Mouse (Mus musculus) hindbrain, embryonic 14.5 days (tissue): Measurements from ENCODE around the gene Cacng3. TPM values are rescaled to one million over a fixed set of nuclear protein-coding genes. Genes with fewer than 3 reads are reported as not detected.

Experiments
- ATAC-seq: fragments of 200-750 bp; cut with Nextera tagmentation; 2 replicates; pipeline ENCODE4 v1.8.0; 2017; ENCODE audit warnings: moderate number of reproducible peaks, mild to moderate bottlenecking, moderate TSS enrichment, moderate library complexity; ENCODE audit not compliant: low FRiP score
- DNase-seq: peaks from one replicate; pipeline ENCODE4 v3.0.0-alpha.2; 2015; ENCODE audit warnings: low spot score
- H3K27ac ChIP-seq: fragments of 300-500 bp; sonication (generic); 2 replicates; pipeline ENCODE4 v1.5.1; 2014; ENCODE audit warnings: mild to moderate bottlenecking, moderate library complexity
- H3K27me3 ChIP-seq: fragments of 300-500 bp; sonication (generic); 2 replicates; pipeline ENCODE4 v1.6.1; 2014; ENCODE audit warnings: mild to moderate bottlenecking, low read length, mixed read lengths; ENCODE audit not compliant: control insufficient read depth, insufficient read depth
- H3K36me3 ChIP-seq: fragments of 300-500 bp; sonication (generic); replicated peaks from 2 replicates; pipeline ENCODE4 v1.6.1; 2014; ENCODE audit not compliant: control insufficient read depth, insufficient read depth
- H3K4me1 ChIP-seq: fragments of 300-500 bp; sonication (generic); replicated peaks from 2 replicates; pipeline ENCODE4 v1.6.1; 2014; ENCODE audit warnings: antibody characterized with exemption, low read length, mixed read lengths; ENCODE audit not compliant: control insufficient read depth, insufficient read depth
- H3K4me2 ChIP-seq: fragments of 300-500 bp; sonication (generic); replicated peaks from 2 replicates; pipeline ENCODE4 v1.6.1; 2014; ENCODE audit warnings: mild to moderate bottlenecking, moderate library complexity
- H3K4me3 ChIP-seq: fragments of 300-500 bp; sonication (generic); replicated peaks from 2 replicates; pipeline ENCODE4 v1.5.1; 2014; ENCODE audit warnings: mild to moderate bottlenecking, low read length
- H3K9ac ChIP-seq: fragments of 300-500 bp; sonication (generic); 2 replicates; pipeline ENCODE4 v1.6.1; 2014
- H3K9me3 ChIP-seq: fragments of 300-500 bp; sonication (generic); 2 replicates; pipeline ENCODE4 v1.6.1; 2016; ENCODE audit warnings: low read length; ENCODE audit not compliant: control insufficient read depth
- WGBS: fragments of 180-500 bp; shearing (Covaris S2); extraction: QIAGEN DNeasy Blood & Tissue Kit; methylation state at CpG from one replicate; pipeline ENCODE4 v1.1.7; 2014; 5-methylcytosine and 5-hydroxymethylcytosine counted together
- polyA plus RNA-seq: library from polyadenylated mRNA; unstranded; fragments of >200 nt; fragmentation: Nextera tagmentation; extraction: Ambion mirVana; gene quantifications from 2 replicates; pipeline ENCODE4 v1.2.1, GENCODE M21; 2014

The Cacng3 gene
- polyA plus RNA-seq, 1 experiment from 2014 or later = 22.1 TPM

- 87% methylated on average over 2 of the region's 2 CpGs for WGBS
- Histone ChIP-seq H3K9me3 (no peaks in the 10 kb centered on the region), H3K4me2 (no peak overlapping the region), H3K4me1 (no peaks in the 10 kb centered on the region), H3K4me3 (no peak overlapping the region), H3K36me3 (no peaks in the 10 kb centered on the region), H3K27ac (no peak overlapping the region), H3K27me3 (no peaks in the 10 kb centered on the region), H3K9ac (no peak overlapping the region)
- ATAC-seq (no peak), DNase-seq (no peak)
Measured at GRCm38 (mm10) chr7:122740663-122741062, 70.4 kb downstream of the Cacng3 start.

GRCm38 (mm10) chr7:122755920-122756603 lies 85.8 kb downstream of the Cacng3 start:
- no peak overlapping the region for H3K27ac ChIP-seq
- WGBS = 69% methylated on average over 5 of the region's 5 CpGs
- H3K9ac ChIP-seq = no peak overlapping the region
- no peak for ATAC-seq
- H3K36me3 ChIP-seq = no peaks in the 10 kb centered on the region
- DNase-seq = no peak
- H3K4me3 ChIP-seq = no peak overlapping the region
- H3K4me2 ChIP-seq = no peak overlapping the region
- no peaks in the 10 kb centered on the region for H3K27me3 ChIP-seq
- H3K9me3 ChIP-seq = no peaks in the 10 kb centered on the region
- peaks cover 3% of the 10 kb centered on the region; the same call in 1 of the 2 replicates for H3K4me1 ChIP-seq

- no peaks in the 10 kb centered on the region for H3K27me3 ChIP-seq
- H3K36me3 ChIP-seq = no peaks in the 10 kb centered on the region
- peaks cover 4% of the 10 kb centered on the region; the same call in 1 of the 2 replicates for H3K4me1 ChIP-seq
- no peak for DNase-seq
- no peak overlapping the region for H3K4me3 ChIP-seq
- H3K4me2 ChIP-seq = no peak overlapping the region
- no peak for ATAC-seq
- 65% methylated on average over 3 of the region's 3 CpGs for WGBS
- H3K9ac ChIP-seq = no peak overlapping the region
- H3K27ac ChIP-seq = no peak overlapping the region
- H3K9me3 ChIP-seq = peaks cover 10% of the 10 kb centered on the region; the same call in 1 of the 2 replicates
Measured at GRCm38 (mm10) chr7:122758645-122759044, 88.4 kb downstream of the Cacng3 start.

DNA sequence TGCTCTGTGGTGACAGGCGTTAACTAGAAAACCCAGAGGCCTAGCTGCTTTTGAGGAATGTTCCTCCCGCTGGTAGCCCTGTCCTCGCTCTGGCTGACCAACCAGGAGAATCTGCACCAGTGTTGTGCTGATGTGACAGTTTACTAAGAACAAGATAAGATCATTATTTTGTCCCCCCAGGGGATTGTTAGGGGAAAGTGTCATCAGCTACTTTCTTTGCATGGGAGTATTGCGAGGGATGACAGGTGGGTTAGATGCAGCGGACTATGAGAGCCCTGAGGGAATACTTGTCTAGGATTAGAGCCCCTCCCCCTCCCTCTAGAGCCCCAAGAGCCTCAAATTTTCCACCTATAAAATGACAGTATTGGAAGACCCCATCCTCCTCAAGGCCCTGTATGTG lies 94.2 kb downstream of the Cacng3 start:
- WGBS = 65% methylated on average over 5 of the region's 5 CpGs
- Histone ChIP-seq H3K4me1 (peaks cover 4% of the 10 kb centered on the region; the same call in 1 of the 2 replicates), H3K9me3 (peaks cover 10% of the 10 kb centered on the region; the same call in 1 of the 2 replicates), H3K27me3 (no peaks in the 10 kb centered on the region), H3K27ac (no peak overlapping the region), H3K4me3 (no peak overlapping the region), H3K36me3 (no peaks in the 10 kb centered on the region), H3K9ac (no peak overlapping the region), H3K4me2 (no peak overlapping the region)
- no peak for DNase-seq
- ATAC-seq = no peak

DNA sequence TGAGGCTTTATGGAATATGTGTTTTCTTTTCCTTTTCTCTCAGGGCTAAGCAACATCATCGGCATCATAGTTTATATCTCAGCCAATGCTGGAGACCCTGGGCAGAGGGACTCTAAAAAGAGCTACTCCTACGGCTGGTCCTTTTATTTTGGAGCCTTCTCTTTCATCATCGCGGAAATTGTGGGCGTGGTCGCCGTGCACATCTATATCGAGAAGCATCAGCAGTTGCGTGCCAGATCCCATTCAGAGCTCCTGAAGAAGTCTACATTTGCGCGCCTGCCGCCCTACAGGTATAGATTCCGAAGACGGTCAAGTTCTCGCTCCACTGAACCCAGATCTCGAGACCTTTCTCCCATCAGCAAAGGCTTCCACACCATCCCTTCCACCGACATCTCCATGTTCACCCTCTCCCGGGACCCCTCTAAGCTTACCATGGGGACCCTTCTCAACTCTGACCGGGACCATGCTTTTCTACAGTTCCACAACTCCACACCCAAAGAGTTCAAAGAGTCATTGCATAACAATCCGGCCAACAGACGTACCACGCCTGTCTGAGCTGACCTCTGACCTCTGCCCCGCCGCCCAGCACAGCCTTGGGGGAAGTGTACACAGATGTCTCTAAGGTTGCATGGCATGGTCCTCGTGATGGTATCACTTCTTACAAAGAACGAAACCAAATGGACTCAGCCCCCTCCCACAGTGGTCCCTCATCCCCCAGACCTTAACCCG lies 98.2 kb downstream of the Cacng3 start:
- Histone ChIP-seq H3K27ac (no peak overlapping the region), H3K9ac (no peak overlapping the region), H3K36me3 (no peaks in the 10 kb centered on the region), H3K4me1 (no peaks in the 10 kb centered on the region), H3K4me2 (no peak overlapping the region), H3K9me3 (peaks cover 2% of the 10 kb centered on the region; the same call in 1 of the 2 replicates), H3K27me3 (no peaks in the 10 kb centered on the region), H3K4me3 (no peak overlapping the region)
- ATAC-seq (no peak), DNase-seq (no peak)
- 87% methylated on average over 27 of the region's 27 CpGs for WGBS

GRCm38 (mm10) chr7:122779601-122780000 lies 109.3 kb downstream of the Cacng3 start:
- ATAC-seq = no peak
- 84% methylated on average over 7 of the region's 7 CpGs for WGBS
- no peak for DNase-seq
- Histone ChIP-seq H3K27ac (no peak overlapping the region), H3K36me3 (no peaks in the 10 kb centered on the region), H3K9me3 (no peaks in the 10 kb centered on the region), H3K4me2 (no peak overlapping the region), H3K9ac (no peak overlapping the region), H3K4me3 (no peak overlapping the region), H3K4me1 (no peaks in the 10 kb centered on the region), H3K27me3 (no peaks in the 10 kb centered on the region)

DNA sequence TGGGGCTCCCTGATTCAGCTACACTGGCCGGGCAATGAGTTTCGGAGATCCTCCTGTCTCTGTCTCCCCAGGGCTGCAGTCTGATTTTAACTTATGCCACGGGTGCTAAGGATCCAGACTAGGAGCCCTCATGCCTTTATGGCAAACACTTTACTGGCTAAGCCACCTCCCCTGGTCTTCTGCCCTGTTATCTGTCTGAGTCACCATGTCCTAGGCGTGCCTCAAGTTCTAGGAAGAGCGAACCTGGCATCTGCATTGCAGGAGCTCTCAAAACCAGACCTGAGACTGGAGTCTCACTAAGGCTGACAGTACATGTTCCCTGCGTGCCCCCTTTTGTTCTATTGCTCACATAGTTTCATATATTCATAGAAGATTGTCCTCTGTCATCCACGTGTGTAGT lies 119.6 kb downstream of the Cacng3 start:
- 92% methylated on average over 7 of the region's 7 CpGs for WGBS
- Histone ChIP-seq H3K9ac (no peak overlapping the region), H3K27me3 (no peaks in the 10 kb centered on the region), H3K36me3 (no peaks in the 10 kb centered on the region), H3K9me3 (no peaks in the 10 kb centered on the region), H3K27ac (no peak overlapping the region), H3K4me1 (no peaks in the 10 kb centered on the region), H3K4me2 (no peak overlapping the region), H3K4me3 (no peak overlapping the region)
- DNase-seq (no peak), ATAC-seq (no peak)

GRCm38 (mm10) chr7:122793655-122794346 lies 123.5 kb downstream of the Cacng3 start:
- 38% methylated on average over 6 of the region's 6 CpGs for WGBS
- Histone ChIP-seq H3K4me3 (no peak overlapping the region), H3K9ac (no peak overlapping the region), H3K4me1 (no peaks in the 10 kb centered on the region), H3K9me3 (no peaks in the 10 kb centered on the region), H3K27me3 (no peaks in the 10 kb centered on the region), H3K27ac (no peak overlapping the region), H3K36me3 (no peaks in the 10 kb centered on the region), H3K4me2 (no peak overlapping the region)
- no peak for DNase-seq
- ATAC-seq = no peak

GRCm38 (mm10) chr7:122795140-122795539 lies 124.8 kb downstream of the Cacng3 start:
- Histone ChIP-seq H3K36me3 (no peaks in the 10 kb centered on the region), H3K27me3 (no peaks in the 10 kb centered on the region), H3K4me1 (no peaks in the 10 kb centered on the region), H3K9me3 (no peaks in the 10 kb centered on the region), H3K4me3 (no peak overlapping the region), H3K27ac (no peak overlapping the region), H3K9ac (no peak overlapping the region), H3K4me2 (no peak overlapping the region)
- WGBS = 96% methylated on average over 6 of the region's 6 CpGs
- ATAC-seq (no peak), DNase-seq (no peak)
